Mouse (Mus musculus): ENCODE data around the gene Adamts13.

DNA sequence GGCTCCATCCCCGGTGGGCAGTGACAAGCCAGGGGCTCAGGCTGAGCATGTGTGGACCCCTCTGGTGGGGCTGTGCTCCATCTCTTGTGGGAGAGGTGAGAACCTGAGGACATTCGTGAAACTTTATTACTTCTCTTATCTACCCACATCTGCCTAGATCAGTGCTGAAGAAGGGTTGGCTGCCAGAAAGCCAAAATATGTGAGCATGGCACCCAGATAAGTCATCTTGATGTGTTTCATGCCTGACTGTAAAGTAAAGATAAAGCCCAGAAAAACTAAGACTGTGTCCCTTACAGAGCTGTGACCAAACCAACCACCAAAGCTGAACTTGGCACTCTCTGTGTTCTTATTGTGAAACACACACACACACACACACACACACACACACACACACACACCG, 20.7 kb downstream of the Adamts13 start:
- no peak for TF ChIP-seq POLR2A (IDR thresholded peaks at IDR 0.05; ENCODE audit: low read depth, low read length)
- no peak for TF ChIP-seq ELF1 (IDR thresholded peaks at IDR 0.05; ENCODE audit: low read depth, low read length)
- TF ChIP-seq RAD21 (IDR thresholded peaks at IDR 0.05; ENCODE audit: low read depth, low read length), result no peak
- no peak for TF ChIP-seq CTCF (conservative IDR thresholded peaks at IDR 0.05 in 1 of 2, IDR thresholded peaks at IDR 0.05 in 1 of 2; ENCODE audit: low read depth in 2 of 2, low read length in 2 of 2)
- no peak for TF ChIP-seq ZC3H11A (IDR thresholded peaks at IDR 0.05; ENCODE audit: low read depth, low read length)
- no peak for TF ChIP-seq IRF4 (IDR thresholded peaks at IDR 0.05; ENCODE audit: low read depth, low read length)

Measured in CH12.LX (cell line).